Mouse (Mus musculus): ENCODE data around the gene Fbxw11.
A peak's percentile ranks its signal among the peaks of the same experiment; 100 is the strongest.
"Not testable (repeated sequence)": the region's sequence is repeated elsewhere in the genome, so short reads cannot be mapped to it uniquely, and the experiment has no call there.

Fbxw11 gene

DNA sequence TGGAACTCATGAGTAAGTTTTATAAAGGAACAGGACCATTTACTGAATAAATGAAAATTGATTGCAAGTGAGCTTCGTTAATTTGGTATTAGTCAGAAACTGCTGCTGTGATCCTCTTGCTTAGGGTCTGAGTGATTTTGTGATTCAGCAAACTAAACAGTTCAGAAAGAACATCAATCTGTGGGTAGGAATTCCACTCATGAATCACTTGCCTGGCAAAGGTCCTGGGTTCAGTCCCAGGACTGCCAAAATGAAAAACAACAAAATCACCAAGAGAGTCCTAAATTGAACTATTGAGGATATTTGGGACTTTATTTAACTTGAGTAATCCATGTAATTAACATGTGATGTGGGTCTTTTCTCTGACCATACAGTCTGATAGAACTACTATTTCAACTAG is 35.3 kb downstream of the Fbxw11 start:
- DNase-seq = no peak

DNA sequence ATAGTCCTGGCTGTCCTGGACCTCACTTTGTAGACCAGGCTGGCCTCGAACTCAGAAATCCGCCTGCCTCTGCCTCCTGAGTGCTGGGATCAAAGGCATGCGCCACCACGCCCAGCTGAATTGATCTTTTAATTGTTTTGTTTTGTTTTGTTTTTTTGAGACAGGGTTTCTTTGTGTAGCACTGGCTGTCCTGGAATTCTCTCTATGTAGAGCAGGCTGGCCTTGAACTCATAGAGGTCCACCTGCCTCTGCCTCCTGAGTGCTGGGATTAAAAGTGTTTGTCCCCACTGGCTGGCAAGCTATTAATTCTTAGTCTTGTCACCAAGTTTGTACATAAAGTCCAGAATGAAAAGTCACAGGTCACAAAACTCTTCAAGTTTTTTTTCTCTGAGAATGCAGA is 36.6 kb downstream of the Fbxw11 start:
- DNase-seq = not testable (repeated sequence)

DNA sequence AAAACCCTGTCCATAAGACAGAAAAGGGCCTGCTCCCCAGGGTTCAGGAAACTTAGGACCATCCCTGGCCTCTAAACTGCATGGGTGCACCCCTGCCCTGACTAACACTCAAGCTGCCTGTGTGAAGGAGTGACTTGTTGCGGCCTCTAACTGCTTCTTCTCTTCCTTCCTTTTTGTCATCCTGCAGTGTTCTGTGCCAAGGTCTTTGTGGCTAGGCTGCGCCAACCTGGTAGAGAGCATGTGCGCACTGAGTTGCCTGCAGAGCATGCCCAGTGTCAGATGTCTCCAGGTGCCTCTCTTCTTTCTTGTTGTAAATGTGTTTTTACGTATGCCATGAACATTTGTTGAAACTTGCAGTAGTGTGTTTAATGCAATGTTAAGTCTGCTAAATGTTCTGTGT is 37.5 kb downstream of the Fbxw11 start:
- DNase-seq = no peak

DNA sequence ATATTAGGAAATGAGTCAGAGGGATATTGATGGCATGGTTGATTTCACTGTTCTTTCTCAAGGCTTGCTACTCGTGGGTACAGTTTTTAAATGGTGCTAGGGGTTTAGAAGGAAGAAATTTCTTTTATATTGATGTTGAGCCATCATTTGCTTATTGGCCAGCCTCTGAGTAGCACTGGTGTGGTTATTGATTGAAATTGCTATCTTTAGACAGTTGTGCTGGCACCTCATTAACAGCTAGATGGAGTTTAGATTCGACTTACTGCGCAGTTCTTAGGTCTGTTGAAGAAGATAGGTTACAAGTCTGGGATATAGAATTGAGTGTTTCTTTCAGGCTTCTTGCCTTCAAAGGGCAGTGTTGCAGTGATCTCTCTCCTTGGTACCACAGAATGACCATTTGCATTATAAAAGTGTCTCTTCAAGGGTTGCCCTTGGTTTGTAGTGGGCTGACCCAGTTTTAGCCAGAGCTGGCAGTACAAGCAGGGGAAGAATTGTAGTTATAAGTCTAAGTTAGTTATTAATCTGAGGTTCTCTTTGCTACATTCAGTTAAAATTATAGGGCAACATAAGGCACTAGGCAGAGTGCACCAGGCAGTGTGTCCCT is 38.8 kb downstream of the Fbxw11 start:
- DNase-seq = no peak

DNA sequence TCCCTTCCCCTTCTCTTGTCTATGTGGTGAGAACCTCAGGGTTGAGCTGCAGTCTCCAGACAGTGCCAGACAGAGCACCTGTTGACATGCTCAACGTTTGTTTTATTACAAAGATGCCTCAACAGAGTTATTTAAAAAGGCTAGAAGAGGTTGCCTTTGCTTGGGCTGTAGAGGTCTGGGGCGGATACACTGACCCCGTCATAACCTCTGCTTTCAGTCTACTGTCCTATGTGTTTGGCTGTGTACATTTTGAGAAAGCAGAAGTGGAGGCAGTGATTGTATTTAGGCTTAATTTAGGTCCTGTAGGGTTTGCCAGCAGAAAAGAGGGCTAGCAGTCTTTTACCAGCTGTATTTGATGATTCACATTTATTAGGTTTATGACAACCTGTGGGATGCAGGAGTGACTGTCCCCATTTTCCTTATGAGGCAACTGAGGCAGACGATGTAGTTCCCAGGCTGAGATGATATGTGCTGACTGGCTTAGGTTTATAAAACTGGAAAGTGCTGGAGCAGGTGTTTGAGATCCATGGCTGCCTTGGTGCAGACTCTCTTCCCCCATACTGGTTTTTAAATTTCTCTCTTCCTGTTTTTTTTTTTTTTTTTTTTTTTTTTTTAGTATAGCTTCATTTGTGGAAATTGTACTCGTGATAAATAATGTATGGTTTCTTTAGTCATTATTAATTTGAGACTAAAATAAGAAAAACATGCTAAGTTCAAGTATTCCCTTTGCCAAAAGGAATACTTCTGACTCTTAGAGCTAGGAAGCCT is 40.0 kb downstream of the Fbxw11 start:
- DNase-seq = no peak

DNA sequence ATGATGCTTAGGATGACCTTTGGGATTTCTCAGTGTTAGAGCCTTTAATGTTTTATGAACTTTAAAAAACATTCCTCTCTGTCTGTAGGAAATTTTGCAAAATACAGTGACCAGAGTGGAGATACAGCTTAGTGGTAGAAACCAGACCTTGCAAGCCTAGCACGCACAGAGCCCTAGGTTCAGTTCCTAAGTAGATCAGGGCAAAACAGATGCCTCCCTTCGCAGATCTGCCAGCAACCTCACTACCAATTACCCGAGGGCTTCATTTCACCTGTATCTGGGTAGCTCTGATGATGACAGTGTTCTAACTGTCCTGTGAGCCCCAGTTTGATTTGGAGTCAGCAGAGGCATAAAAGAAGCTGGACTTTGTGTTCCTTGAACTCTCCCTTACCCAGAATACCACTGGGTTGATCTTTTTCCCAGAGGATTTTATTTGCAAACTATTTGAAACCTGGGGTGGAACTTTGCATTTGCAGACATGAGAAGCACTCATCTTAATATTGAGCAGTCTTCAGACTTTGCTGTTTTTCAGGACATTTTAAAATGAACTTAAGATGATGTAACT is 42.2 kb downstream of the Fbxw11 start:
- no peak for DNase-seq

DNA sequence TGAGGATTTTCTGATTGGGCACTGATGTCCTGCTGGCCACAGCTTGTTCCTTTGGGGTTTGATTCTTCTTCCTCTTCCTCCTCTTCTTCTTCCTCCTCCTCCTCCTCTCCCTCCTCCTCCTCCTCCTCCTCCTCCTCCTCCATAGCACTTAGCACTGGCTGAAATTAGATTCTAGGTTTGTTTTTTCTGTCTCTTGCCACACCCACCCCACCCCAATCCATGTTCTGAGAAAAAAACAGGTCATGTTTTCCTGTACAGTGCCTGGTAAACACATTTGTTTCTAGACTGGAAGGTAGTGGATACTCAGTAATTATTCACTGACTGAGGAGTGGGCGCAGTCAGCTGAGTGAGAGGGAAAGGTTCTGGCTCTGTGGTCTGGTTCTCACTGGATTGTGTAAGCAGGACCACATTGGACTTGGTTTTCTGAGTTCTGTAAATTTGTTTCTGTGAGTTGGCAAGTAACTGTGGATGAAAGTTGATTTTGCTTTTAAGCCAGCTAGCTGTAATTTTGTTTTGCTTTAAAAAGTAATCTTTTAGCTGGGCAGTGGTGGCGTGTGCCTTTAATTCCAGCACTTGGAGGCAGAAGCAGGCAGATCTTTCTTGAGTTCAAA is 45.8 kb downstream of the Fbxw11 start:
- no peak for DNase-seq

DNA sequence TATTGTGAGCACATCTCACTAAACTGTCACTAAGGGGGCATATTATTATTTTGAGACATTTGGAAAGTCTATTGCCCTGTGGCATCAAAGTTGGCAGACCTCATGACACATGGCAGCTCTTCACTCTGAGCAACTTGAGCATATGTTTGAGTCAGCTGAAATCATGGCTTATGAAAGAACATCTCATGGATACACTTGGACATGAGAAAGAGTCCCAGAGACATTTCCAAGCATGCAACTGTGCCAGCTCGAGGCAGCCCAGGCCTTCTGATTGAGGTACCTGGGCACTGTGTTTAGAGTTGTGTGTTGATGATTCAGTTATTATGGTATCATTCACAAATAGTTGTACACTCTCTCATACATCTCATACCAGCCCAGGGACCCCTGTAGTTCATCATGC is 47.0 kb downstream of the Fbxw11 start:
- DNase-seq = no peak

DNA sequence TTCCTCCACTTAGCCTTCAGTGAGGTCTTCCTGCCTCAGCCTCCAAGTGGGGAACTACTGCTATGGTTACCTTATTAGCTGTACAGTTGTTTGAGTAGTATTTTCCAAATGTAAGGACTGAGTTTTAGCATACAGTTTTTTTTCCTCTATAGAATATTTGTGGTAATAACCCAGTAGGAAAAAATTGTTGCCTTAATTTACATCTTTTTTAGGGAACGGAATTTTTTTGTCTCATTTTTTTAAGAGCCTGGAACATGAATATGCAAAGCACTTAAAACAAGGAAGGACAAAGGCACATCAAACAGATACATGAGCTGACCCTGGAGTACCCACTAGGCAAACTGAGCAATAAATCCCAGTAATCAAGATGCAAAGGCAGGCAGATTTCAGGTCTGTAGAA is 50.3 kb downstream of the Fbxw11 start:
- DNase-seq = no peak

DNA sequence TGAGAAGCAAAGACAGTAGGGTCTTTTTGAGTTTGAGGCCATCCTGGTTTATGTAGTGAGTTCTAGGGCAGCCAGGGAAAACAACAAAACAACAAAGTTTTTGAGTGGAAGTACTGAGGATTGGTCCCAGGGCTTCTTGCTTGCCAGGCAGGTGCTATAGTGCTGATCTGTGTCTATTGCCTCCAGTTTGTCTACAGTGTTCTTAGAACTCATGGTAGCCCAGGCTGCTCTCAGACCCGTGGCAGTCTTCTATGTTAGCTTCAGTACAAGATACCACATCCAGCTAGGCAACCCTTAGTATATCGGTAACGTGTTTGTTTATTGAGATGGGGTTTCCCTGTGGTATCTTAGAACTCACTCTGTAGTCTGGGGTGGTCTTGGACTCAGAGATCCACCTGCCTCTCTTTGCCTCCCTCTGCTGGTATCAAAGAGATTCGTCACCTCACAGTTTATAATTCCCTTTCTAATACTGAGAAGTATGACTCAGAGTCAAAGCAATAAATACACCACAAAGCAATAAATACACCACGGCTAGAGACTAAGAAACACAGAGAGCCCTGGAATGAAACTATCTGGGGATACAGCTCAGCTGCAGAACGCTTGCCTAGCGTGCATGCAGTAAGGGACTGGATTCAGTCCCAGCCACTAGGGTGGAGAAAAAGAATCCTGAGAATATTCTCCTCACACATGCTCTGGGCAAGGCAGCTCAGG is 51.1 kb downstream of the Fbxw11 start:
- DNase-seq = no peak

DNA sequence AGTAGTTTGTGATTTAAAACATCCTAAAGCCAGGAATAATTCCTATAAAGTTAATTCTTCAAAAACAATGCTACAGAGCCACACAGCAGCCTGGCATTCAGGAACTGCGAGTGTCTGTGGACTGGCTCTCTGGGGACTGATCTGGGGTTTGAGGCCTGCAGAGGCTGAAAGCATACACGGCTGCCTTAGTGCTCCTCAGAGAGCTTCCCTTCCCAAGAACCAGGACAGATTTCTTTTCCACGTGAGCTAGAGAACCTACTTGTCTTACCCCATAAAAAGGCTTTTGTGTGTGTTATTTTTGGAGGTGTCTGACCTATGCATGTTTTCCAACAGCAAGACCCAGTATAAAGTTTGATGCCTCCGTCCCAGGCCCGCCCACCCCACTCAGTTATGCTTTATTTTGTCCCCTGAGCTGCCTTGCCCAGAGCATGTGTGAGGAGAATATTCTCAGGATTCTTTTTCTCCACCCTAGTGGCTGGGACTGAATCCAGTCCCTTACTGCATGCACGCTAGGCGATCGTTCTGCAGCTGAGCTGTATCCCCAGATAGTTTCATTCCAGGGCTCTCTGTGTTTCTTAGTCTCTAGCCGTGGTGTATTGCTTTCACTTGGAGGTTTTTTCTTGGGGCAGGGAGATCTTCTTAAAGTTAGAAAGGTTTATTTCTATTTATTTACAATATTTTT is 51.9 kb downstream of the Fbxw11 start:
- DNase-seq = not testable (repeated sequence)

DNA sequence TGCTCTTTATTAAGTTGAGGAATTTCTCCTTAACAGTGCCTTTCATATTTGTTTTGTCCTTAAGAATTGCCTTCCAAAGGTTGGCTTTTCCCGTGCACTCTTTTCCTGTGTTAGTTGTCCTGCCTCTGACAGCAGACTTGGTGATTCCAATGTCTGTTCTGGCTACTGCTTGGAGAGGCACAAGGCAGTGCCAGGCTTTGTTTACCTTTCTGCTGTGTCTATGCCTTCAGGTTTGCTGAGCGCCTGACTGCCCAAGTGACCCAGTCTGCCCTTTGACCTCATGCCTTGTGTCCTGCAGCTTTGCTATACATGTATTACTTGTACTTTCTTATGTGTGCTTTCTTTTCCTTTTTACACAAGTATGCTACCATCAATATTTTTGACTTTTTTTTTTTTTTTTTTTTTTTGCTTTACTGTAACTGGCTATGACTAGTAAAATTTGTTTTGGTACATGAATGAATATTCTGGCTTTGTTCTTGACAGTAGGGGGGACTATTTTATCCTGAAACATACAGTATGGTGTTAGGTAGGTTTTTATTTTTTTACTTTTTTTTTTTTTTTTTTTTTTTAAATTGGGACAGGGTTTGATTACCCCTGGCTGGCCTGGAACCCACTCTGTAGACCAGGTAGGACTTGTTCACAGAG is 54.0 kb downstream of the Fbxw11 start:
- DNase-seq = peak; percentile 47

DNA sequence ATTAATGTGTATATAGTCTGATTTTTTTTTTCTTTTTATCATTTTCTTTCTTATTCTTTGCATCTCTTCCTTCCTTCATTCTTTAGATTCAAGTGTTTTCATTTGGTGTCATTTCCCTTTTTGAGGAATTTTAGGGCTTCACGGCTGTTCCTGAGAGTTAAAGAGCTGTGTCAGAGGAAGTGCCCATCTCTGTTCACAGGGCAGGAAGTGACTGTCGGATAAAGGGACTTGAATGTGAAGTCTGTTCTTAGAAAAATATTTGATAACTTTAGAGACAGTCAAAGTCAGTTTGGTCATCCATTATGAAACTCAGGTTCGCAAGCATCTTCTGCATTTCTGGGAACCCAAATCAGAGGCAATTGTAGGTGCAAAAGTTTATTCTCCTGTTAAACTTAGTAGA is 55.2 kb downstream of the Fbxw11 start:
- DNase-seq = no peak

DNA sequence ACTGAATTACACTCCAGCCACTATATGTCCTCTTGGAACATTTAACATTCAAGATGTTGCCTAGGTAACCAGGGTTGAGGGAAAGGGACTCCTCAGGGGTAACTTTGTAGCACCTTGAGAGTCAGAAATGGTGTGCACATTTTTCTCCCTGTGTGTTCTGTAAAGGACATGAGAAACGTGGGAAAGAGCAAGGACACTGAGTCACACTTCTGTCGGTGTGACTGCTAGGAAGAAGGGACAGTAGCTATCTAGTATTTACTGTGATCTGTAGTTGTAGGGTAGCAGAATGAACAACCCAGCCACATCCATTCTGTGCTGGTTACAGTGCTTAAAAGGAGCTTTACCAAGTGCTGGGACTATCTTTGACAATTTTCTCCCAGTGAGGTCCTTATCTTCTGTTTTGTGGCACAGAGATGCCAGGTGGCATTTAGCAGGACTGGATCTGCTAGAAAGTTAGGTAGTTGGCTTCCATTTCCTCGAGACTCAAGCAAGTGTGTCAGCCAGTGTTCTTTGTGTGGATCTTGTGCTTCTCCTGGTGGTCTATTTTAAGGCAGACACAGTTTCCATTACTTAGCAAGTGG is 57.5 kb downstream of the Fbxw11 start:
- DNase-seq = no peak

DNA sequence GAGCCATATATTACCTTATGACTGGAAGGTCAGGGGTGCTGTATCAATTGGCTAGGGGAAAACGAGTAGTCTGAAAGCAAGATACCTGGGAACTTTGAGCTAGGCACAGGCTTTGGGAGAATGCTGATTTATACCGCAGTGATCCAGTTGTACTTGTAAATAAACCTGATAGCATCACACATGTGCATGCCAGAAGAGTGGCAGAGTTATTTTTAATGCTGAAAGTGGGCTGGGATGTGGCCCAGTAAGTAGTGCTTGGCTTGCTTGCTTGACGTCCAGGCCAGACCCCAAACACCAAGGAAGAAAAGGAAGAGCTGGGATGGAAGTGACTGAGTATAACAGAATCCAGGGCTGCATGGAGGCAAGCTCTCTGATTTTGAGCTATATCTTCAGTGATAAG is 59.0 kb downstream of the Fbxw11 start:
- DNase-seq = no peak

DNA sequence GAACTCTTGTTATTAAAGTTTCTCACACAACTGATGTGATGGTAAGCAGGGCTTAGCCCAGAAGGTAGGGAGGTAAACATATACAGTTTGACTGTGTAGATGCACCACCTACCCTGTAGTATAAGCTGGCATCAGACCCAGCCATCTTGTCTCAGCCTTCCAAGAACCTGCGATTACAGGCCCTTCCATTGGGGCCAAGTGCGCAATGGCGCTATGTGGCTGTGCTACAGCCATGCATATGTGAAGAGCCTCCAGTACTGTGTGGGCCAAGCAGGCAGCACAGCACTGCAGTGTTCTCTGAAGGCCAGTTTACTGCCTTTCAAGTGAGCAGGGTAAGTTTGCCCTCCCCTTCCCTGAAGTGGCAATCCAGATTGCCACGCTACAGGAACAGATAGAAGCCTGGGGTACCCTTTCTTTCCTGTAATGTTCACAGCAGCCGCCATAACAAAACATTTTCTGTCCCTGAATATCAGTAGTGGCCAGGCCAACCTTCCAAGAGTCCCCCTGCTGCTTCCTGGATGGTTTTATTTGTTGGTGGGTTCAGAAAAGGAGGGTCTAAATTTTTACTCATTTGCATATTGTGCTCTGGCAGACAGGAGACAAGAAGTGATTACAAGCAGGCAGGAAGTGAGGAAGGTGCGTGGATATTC is 61.8 kb downstream of the Fbxw11 start:
- no peak for DNase-seq

DNA sequence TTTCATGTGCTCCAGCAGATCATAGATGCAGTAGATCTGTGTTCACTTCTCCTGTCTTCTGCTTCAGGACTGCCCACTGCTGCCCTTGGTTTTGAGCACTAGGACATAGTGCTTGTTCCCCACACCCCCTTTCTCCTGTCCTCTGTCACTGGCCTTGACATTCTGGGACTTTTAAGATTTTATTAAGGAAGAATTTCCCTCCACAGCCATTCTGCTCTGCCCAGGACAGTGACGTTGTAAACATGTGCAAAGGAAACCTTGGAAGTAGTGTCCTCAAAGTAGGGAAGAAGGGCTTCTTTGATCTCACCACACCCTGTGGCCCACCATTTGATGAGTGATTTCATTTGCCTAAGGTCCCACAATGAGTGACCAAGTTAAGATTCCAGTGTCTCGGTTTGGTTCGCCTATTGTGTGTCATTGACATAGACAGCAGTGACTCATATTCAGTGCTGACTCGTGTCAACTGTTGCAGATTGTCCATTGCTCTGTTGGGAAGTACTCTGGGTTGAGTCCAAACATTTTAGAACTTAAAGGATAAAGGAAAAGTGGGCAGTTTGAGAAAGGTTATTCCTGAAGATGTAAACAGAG is 64.0 kb downstream of the Fbxw11 start:
- DNase-seq = no peak

DNA sequence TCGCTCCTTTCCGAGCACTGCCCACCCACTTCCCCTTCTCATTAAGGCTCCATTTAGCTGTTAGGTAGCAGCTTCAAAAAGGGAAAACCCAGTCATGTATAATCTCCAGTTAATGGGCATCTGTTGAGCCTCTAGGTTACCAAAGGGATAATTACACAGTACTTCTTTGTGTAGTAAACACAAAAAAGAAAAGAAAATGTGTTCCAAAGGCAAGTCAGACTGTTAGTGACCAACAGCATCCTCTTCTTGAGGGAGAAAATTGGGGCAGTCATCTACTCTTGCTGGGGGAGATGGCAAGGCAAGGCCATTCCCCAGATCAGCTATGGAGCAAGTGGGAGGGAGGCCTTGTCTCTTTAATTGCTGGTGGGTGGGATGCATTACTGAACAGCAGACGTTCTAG is 65.0 kb downstream of the Fbxw11 start:
- DNase-seq = no peak

DNA sequence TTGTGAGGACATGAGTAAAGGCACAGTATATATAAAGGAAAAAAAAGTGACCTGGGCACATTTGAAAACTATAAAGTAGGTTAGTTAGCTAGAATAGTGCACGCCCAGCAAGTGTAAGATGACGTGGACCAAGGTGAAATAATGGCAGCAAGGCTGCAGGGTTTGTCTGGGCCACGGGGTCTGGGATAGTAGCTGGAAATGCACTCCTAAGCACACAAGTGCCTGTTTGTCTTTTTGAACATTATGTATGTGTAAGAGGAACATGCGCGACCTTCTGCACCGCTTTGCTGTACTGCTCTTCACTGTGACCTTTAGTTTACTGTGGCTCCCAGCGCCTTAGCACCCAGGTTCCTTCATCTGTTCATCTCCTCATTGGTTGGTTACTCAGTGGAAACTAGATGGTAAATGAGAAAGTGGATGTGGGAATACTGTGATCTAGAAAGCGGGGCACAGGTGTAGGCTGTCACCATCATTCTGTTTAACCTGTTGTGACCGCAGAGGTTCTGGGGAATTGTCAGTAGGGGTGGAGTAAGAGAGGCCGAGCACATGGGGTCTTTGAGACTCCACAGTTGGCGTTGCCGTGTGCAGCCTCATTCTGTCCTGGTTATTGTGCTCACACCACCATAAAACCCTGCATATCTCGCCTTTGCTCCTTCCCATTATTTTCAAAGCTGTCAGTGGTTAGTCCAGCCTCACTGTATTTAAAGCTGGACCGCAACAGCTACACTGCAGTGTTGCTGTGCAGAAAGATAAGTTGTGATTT is 66.4 kb downstream of the Fbxw11 start:
- no peak for DNase-seq

DNA sequence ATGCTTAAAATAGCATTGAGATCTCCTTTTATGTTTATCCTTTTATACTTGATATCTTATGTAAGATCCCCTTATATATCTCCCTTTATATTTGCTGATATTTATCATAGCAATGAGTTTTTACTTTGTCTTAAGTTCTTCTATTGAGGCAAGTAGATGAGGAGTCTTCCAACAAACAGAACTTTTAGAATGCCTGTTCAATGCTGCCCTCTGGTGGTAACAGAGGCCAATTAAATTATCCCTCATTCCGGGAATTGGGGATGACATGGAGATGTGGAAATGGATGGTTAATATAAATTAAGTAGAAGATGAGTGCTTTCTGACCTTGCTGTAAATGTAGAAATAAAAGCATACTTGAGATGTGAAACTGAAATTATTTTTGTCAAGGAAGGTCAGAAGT is 67.0 kb downstream of the Fbxw11 start:
- no peak for DNase-seq
